Mouse (Mus musculus): ENCODE measurements around the gene Tmem158. TPM values are rescaled to one million over a fixed set of nuclear protein-coding genes. Genes with fewer than 3 reads are reported as not detected.

Tmem158 gene
- polyA plus RNA-seq, 2 experiments = 19.6 to 32.0 TPM

DNA sequence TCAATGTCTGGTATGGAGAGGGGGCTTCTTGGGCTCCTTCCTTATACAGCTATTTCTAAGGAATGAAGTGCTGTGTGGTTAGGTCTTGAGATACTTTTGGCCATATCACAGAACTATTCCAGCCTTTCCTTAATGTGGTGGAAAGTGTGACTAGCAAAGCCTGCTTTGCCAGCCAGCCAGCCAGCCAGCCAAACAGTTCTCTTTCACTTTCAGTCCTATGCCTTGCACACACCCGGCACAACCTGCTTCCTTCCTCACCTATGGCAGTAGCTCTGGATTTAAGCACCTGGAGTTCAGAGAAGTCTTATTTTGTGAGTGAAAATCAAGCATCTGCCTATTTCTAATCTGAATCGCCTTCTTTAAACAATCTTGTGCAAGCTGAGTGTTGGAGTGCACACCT lies 20.9 kb downstream of the Tmem158 start:
- H3K4me1 ChIP-seq (ENCODE audit: control insufficient read depth, insufficient read depth, low read length) = 0 out of 2 replicates have a peak, but pooled peaks cover 3% of the 10 kb centered on the region
- H3K36me3 ChIP-seq (ENCODE audit: control insufficient read depth, insufficient read depth, low read length) = no peaks in the 10 kb centered on the region
- DNase-seq (ENCODE audit: low spot score) (no peak), ATAC-seq (ENCODE audit: low FRiP score, low read depth) (no peak)
- H3K27ac ChIP-seq (replicated peaks; ENCODE audit: low read depth, low read length) = no peak overlapping the region
- no peak overlapping the region for H3K4me2 ChIP-seq (replicated peaks; ENCODE audit: low read depth, low read length, severe bottlenecking)
- no peak overlapping the region for H3K9ac ChIP-seq (ENCODE audit: low read depth, low read length, severe bottlenecking)
- no peaks in the 10 kb centered on the region for H3K27me3 ChIP-seq (ENCODE audit: control insufficient read depth, insufficient read depth, low read length)
- H3K4me3 ChIP-seq (replicated peaks; ENCODE audit: low read length) = no peak overlapping the region
- no peak for TF ChIP-seq POLR2A (IDR thresholded peaks at IDR 0.05; ENCODE audit: borderline replicate concordance, extremely low read depth, insufficient read depth, insufficient read length)
- H3K9me3 ChIP-seq (ENCODE audit: control insufficient read depth, low read length) = no peaks in the 10 kb centered on the region
- WGBS = 82% methylated on average over 2 of the region's 2 CpGs

DNA sequence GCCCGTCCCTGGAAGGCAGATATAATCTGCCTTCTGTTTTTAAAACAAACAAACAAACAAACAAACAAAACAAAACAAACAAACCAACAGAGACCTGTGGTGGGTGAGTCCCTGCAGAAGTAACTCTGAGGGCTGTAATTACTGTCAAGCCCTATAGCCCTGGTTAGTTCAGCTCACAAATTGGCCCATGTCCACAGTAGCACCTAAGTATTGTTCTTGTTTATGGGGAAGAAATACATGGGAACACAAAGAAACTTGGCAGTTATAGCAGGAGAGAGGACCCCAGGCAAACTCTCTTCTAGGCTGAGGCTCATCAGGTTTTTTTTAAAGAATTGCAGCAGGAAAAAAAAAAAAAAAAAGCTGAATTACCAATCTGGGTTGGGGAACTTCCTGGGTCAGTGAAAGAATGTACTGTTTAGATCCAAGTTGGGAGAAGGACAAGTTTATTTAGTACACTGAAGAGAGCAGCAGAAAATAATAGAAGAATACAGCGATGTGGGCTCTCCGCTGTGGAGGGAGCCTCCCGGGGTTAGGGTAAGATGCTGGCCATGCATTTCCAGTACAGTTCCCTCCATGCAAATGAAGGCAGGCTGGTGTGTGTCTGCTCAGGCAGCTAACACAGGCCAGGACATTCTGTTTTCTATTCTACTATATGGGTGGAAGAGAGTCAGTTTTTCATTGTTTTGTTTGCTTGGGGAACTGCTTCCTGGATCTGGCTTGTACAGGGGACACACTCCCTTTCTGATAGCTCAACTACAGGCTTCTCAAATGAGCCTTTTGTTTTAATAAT lies 22.1 kb downstream of the Tmem158 start:
- H3K9ac ChIP-seq (ENCODE audit: low read depth, low read length, severe bottlenecking) = no peak overlapping the region
- H3K4me2 ChIP-seq (replicated peaks; ENCODE audit: low read depth, low read length, severe bottlenecking) = no peak overlapping the region
- H3K27me3 ChIP-seq (ENCODE audit: control insufficient read depth, insufficient read depth, low read length) = no peaks in the 10 kb centered on the region
- no peaks in the 10 kb centered on the region for H3K36me3 ChIP-seq (ENCODE audit: control insufficient read depth, insufficient read depth, low read length)
- H3K4me3 ChIP-seq (replicated peaks; ENCODE audit: low read length) = no peak overlapping the region
- DNase-seq (ENCODE audit: low spot score) = peak; percentile 27
- TF ChIP-seq POLR2A (IDR thresholded peaks at IDR 0.05; ENCODE audit: borderline replicate concordance, extremely low read depth, insufficient read depth, insufficient read length) = no peak
- H3K9me3 ChIP-seq (ENCODE audit: control insufficient read depth, low read length) = no peaks in the 10 kb centered on the region
- ATAC-seq (ENCODE audit: low FRiP score, low read depth) = no peak
- H3K4me1 ChIP-seq (ENCODE audit: control insufficient read depth, insufficient read depth, low read length) = 0 out of 2 replicates have a peak, but pooled peaks cover 3% of the 10 kb centered on the region
- 46% methylated on average over 4 of the region's 4 CpGs for WGBS
- no peak overlapping the region for H3K27ac ChIP-seq (replicated peaks; ENCODE audit: low read depth, low read length)

DNA sequence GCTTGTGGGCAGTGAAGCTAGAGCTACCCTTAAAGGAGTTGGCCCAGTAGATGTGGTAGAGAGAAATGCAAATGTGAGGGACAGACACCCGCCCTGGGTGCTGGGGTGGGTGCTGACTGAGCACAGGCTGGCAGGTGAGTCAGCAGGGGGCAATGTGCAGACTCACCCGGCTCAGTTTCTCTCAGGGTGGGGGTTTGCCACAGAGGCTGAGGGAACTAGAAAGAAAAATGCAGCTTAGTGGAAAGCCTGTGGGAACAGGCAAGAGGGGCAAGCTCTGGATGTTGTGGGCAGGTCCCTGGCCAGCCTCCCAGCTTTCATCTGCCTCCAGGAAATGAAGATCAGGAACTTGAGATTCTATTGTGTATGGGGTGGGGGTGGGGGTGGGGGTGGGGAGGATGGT lies 22.8 kb downstream of the Tmem158 start:
- 43% methylated on average over 2 of the region's 2 CpGs for WGBS
- Histone ChIP-seq H3K27me3 (ENCODE audit: control insufficient read depth, insufficient read depth, low read length) (no peaks in the 10 kb centered on the region), H3K36me3 (ENCODE audit: control insufficient read depth, insufficient read depth, low read length) (no peaks in the 10 kb centered on the region), H3K9ac (ENCODE audit: low read depth, low read length, severe bottlenecking) (no peak overlapping the region), H3K4me3 (replicated peaks; ENCODE audit: low read length) (no peak overlapping the region), H3K27ac (replicated peaks; ENCODE audit: low read depth, low read length) (no peak overlapping the region), H3K9me3 (ENCODE audit: control insufficient read depth, low read length) (no peaks in the 10 kb centered on the region), H3K4me1 (ENCODE audit: control insufficient read depth, insufficient read depth, low read length) (0 out of 2 replicates have a peak, but pooled peaks cover 3% of the 10 kb centered on the region), H3K4me2 (replicated peaks; ENCODE audit: low read depth, low read length, severe bottlenecking) (no peak overlapping the region)
- no peak for ATAC-seq (ENCODE audit: low FRiP score, low read depth)
- DNase-seq (ENCODE audit: low spot score) = peak; percentile 17
- no peak for TF ChIP-seq POLR2A (IDR thresholded peaks at IDR 0.05; ENCODE audit: borderline replicate concordance, extremely low read depth, insufficient read depth, insufficient read length)

DNA sequence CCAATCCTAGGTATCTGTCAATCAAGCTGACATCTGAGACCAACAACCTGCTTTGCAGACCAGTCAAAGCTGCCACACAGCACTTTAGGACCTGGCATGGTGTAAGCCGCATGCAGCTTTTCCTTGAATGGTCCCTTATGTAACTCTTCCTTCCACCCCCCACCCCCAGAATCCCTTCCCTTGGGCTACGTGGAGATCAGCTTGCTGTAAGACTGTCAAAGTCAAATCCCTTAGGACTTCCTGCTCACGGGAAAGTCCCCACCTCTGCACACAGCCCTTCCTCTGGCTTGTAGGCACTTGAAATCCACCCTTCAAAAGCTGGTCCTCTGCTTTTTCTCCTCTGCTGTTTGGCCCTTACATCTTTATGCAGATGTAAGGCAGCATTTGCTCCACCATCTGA lies 24.9 kb downstream of the Tmem158 start:
- no peak overlapping the region for H3K9ac ChIP-seq (ENCODE audit: low read depth, low read length, severe bottlenecking)
- H3K27ac ChIP-seq (replicated peaks; ENCODE audit: low read depth, low read length) = no peak overlapping the region
- 34% methylated on average over 3 of the region's 3 CpGs for WGBS
- no peaks in the 10 kb centered on the region for H3K27me3 ChIP-seq (ENCODE audit: control insufficient read depth, insufficient read depth, low read length)
- no peak overlapping the region for H3K4me3 ChIP-seq (replicated peaks; ENCODE audit: low read length)
- no peak for ATAC-seq (ENCODE audit: low FRiP score, low read depth)
- no peak for DNase-seq (ENCODE audit: low spot score)
- 0 out of 2 replicates have a peak, but pooled peaks cover 3% of the 10 kb centered on the region for H3K4me1 ChIP-seq (ENCODE audit: control insufficient read depth, insufficient read depth, low read length)
- TF ChIP-seq POLR2A (IDR thresholded peaks at IDR 0.05; ENCODE audit: borderline replicate concordance, extremely low read depth, insufficient read depth, insufficient read length) = no peak
- no peak overlapping the region for H3K4me2 ChIP-seq (replicated peaks; ENCODE audit: low read depth, low read length, severe bottlenecking)
- H3K36me3 ChIP-seq (ENCODE audit: control insufficient read depth, insufficient read depth, low read length) = no peaks in the 10 kb centered on the region
- no peaks in the 10 kb centered on the region for H3K9me3 ChIP-seq (ENCODE audit: control insufficient read depth, low read length)

DNA sequence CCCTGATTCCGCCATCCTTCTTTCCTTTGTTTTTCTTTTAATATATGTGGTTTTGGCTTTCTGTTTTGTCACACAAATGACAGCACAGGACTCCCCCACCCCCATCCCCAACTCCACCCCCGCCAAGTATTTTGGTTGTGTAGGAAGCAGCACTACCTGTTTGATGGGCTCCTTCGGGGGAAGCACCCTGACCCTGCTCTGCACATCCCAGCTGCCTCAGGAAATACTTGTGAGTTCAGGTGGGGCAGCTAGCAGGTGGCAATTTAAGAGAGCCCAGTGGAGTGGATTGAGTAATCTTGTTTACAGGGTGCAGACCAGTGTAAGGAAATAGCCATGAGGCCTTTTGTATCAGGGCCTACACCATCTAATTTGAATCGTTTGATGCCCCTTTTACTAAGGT lies 30.7 kb downstream of the Tmem158 start:
- Histone ChIP-seq H3K4me2 (replicated peaks; ENCODE audit: low read depth, low read length, severe bottlenecking) (no peak overlapping the region), H3K4me3 (replicated peaks; ENCODE audit: low read length) (no peak overlapping the region), H3K27ac (replicated peaks; ENCODE audit: low read depth, low read length) (no peak overlapping the region), H3K4me1 (ENCODE audit: control insufficient read depth, insufficient read depth, low read length) (no peaks in the 10 kb centered on the region), H3K36me3 (ENCODE audit: control insufficient read depth, insufficient read depth, low read length) (no peaks in the 10 kb centered on the region), H3K27me3 (ENCODE audit: control insufficient read depth, insufficient read depth, low read length) (no peaks in the 10 kb centered on the region), H3K9ac (ENCODE audit: low read depth, low read length, severe bottlenecking) (no peak overlapping the region), H3K9me3 (ENCODE audit: control insufficient read depth, low read length) (no peaks in the 10 kb centered on the region)
- DNase-seq (ENCODE audit: low spot score) (no peak), ATAC-seq (ENCODE audit: low FRiP score, low read depth) (no peak)
- WGBS = 64% methylated on average over 4 of the region's 4 CpGs
- no peak for TF ChIP-seq POLR2A (IDR thresholded peaks at IDR 0.05; ENCODE audit: borderline replicate concordance, extremely low read depth, insufficient read depth, insufficient read length)
